Mouse (Mus musculus): ENCODE data around the gene Gpc5. TPM values are rescaled to one million over a fixed set of nuclear protein-coding genes. Genes with fewer than 3 reads are reported as not detected.

Gene Gpc5
- total and polyA plus RNA-seq, 3 experiments: 0.14 TPM; not detected in 2

DNA sequence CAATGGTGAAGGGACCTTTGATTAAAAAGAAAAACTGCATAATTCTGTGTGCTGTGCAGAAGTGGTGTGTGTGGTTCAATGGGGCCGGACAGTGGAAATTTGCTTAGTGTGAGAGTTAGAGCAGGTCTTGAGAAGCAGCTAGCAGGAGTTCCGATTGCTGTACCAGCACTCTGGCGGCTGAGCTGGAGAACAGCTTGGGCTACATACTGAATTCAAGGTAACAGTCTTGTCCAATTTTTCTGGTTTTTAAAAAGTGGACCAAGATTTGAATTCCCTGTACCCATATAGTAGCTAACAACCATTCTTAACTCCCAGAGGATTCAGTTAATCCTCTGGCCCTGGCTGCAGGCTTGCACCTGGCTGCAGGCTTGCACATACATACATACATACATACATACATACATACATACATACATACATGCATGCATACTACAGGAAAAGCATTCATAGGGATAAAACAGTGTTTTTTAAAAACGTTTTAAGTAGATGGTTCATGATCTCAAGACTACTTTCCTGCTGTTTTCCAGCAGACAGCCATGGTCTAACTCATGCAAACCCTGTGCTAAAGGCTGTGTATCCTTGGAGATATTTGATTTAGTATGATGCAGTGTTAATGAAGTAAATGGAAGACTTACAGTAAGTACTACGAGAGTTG is 40.8 kb upstream of the Gpc5 start:
- TF ChIP-seq CTCF (conservative IDR thresholded peaks at IDR 0.05 in 1 of 2, IDR thresholded peaks at IDR 0.05 in 1 of 2; ENCODE audit: low read depth in 2 of 2, low read length in 2 of 2): no peak
- TF ChIP-seq ZMIZ1 (IDR thresholded peaks at IDR 0.05; ENCODE audit: low read depth, low read length): no peak
- dilution Hi-C loops (cut with MboI; ENCODE audit: extremely low pct_ligation_motif_present, extremely low pct_unique_long_range_greater_than_20kb, low sequenced_read_pairs): no loop called here
- no peak for DNase-seq (ENCODE audit: extremely low read depth)
- no peaks in the 10 kb centered on the region for H3K9me3 ChIP-seq (replicated peaks; ENCODE audit: low read length)
- peaks cover 0 to 9% of the 10 kb centered on the region in 2 experiments; a peak in 2 of 4 replicates for H3K4me1 ChIP-seq (ENCODE audit: control insufficient read depth in 1 of 2, insufficient read depth in 2 of 2)
- no peak overlapping the region for H3K27ac ChIP-seq (ENCODE audit: insufficient read depth, low read depth)
- no peaks in the 10 kb centered on the region for H3K27me3 ChIP-seq (replicated peaks)
- H3K36me3 ChIP-seq (replicated peaks in 1 of 2; ENCODE audit: control insufficient read depth in 1 of 2, insufficient read depth in 1 of 2, low read length in 1 of 2): peaks cover 16 to 21% of the 10 kb centered on the region in 2 experiments
- H3K4me3 ChIP-seq (replicated peaks in 1 of 3; ENCODE audit: low read depth in 2 of 3, low read length in 2 of 3, poor library complexity in 1 of 3): no peak overlapping the region
- H3K79me2 ChIP-seq (replicated peaks; ENCODE audit: control insufficient read depth, extremely low read depth, insufficient read depth, poor library complexity, severe bottlenecking): peaks cover 10% of the 10 kb centered on the region
- no peak overlapping the region for H3K4me2 ChIP-seq (ENCODE audit: insufficient read depth, low read depth, poor library complexity, severe bottlenecking)
- in situ Hi-C loops (cut with MboI; ENCODE audit: low pct_ligation_motif_present, low pct_unique_long_range_greater_than_20kb, low sequenced_read_pairs): no loop called here
- H3K9ac ChIP-seq (ENCODE audit: insufficient read depth, low read depth): no peak overlapping the region

- in situ Hi-C loops (cut with MboI; ENCODE audit: low pct_ligation_motif_present, low pct_unique_long_range_greater_than_20kb, low sequenced_read_pairs) (no loop called here), dilution Hi-C loops (cut with MboI; ENCODE audit: extremely low pct_ligation_motif_present, extremely low pct_unique_long_range_greater_than_20kb, low sequenced_read_pairs) (no loop called here)
- no peak overlapping the region for H3K9ac ChIP-seq (ENCODE audit: insufficient read depth, low read depth)
- peaks cover 7 to 10% of the 10 kb centered on the region in 2 experiments for H3K36me3 ChIP-seq (replicated peaks in 1 of 2; ENCODE audit: control insufficient read depth in 1 of 2, insufficient read depth in 1 of 2, low read length in 1 of 2)
- H3K27ac ChIP-seq (ENCODE audit: insufficient read depth, low read depth): no peak overlapping the region
- no peak overlapping the region for H3K4me3 ChIP-seq (replicated peaks in 1 of 3; ENCODE audit: low read depth in 2 of 3, low read length in 2 of 3, poor library complexity in 1 of 3)
- DNase-seq (ENCODE audit: extremely low read depth): no peak
- no peak for TF ChIP-seq ZC3H11A (IDR thresholded peaks at IDR 0.05; ENCODE audit: low read depth, low read length)
- TF ChIP-seq MXI1 (IDR thresholded peaks at IDR 0.05; ENCODE audit: low read depth, low read length): no peak
- no peak for TF ChIP-seq SMC3 (IDR thresholded peaks at IDR 0.05; ENCODE audit: low read depth, low read length)
- no peak for TF ChIP-seq USF1 (IDR thresholded peaks at IDR 0.05; ENCODE audit: low read depth, low read length)
- TF ChIP-seq HCFC1 (IDR thresholded peaks at IDR 0.05; ENCODE audit: low read depth, low read length): no peak
- TF ChIP-seq ZNF384 (IDR thresholded peaks at IDR 0.05; ENCODE audit: low read depth, low read length): no peak
- TF ChIP-seq ELF1 (IDR thresholded peaks at IDR 0.05; ENCODE audit: low read depth, low read length): no peak
- TF ChIP-seq MAX (IDR thresholded peaks at IDR 0.05; ENCODE audit: low read length): no peak
- no peak for TF ChIP-seq TBP (conservative IDR thresholded peaks at IDR 0.05; ENCODE audit: low read depth, low read length)
- TF ChIP-seq CTCF (conservative IDR thresholded peaks at IDR 0.05 in 1 of 2, IDR thresholded peaks at IDR 0.05 in 1 of 2; ENCODE audit: low read depth in 2 of 2, low read length in 2 of 2): no peak
- no peak for TF ChIP-seq TCF12 (IDR thresholded peaks at IDR 0.05; ENCODE audit: low read depth, low read length)
- TF ChIP-seq MEF2A (IDR thresholded peaks at IDR 0.05; ENCODE audit: borderline replicate concordance, low read depth, low read length): no peak
- H3K4me2 ChIP-seq (ENCODE audit: insufficient read depth, low read depth, poor library complexity, severe bottlenecking): no peak overlapping the region
- peaks cover 0 to 2% of the 10 kb centered on the region in 2 experiments; a peak in 1 of 4 replicates for H3K4me1 ChIP-seq (ENCODE audit: control insufficient read depth in 1 of 2, insufficient read depth in 2 of 2)
- H3K9me3 ChIP-seq (replicated peaks; ENCODE audit: low read length): no peaks in the 10 kb centered on the region
- no peaks in the 10 kb centered on the region for H3K27me3 ChIP-seq (replicated peaks)
- peaks cover 2% of the 10 kb centered on the region for H3K79me2 ChIP-seq (replicated peaks; ENCODE audit: control insufficient read depth, extremely low read depth, insufficient read depth, poor library complexity, severe bottlenecking)
Observed at GRCm38 (mm10) chr14:115052371-115052770, 39.6 kb upstream of the Gpc5 start.

DNA sequence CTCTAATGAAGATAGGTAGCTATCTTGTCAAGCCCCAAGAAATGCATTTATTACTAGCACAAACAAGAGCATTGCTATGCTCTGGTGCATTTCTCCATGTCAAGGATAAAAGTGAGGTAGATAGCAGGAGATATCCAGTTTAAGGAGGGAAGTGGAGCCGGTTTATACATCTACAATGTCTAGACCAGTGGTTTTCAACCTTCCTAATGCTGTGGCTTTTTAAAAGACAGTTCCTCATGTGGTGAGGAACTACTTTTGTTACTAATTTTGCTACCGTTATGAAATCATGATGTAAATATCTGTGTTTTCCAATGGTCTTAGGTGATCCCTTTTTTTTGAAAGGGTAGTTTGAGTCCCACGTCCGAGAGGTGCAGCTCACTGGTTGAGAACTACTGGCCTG is 37.8 kb upstream of the Gpc5 start:
- Histone ChIP-seq H3K4me3 (replicated peaks in 1 of 3; ENCODE audit: low read depth in 2 of 3, low read length in 2 of 3, poor library complexity in 1 of 3) (no peak overlapping the region), H3K27ac (ENCODE audit: insufficient read depth, low read depth) (no peak overlapping the region), H3K9ac (ENCODE audit: insufficient read depth, low read depth) (no peak overlapping the region), H3K9me3 (replicated peaks; ENCODE audit: low read length) (no peaks in the 10 kb centered on the region), H3K4me2 (ENCODE audit: insufficient read depth, low read depth, poor library complexity, severe bottlenecking) (no peak overlapping the region), H3K79me2 (replicated peaks; ENCODE audit: control insufficient read depth, extremely low read depth, insufficient read depth, poor library complexity, severe bottlenecking) (no peaks in the 10 kb centered on the region), H3K36me3 (replicated peaks in 1 of 2; ENCODE audit: control insufficient read depth in 1 of 2, insufficient read depth in 1 of 2, low read length in 1 of 2) (peaks cover 0 to 1% of the 10 kb centered on the region in 2 experiments), H3K27me3 (replicated peaks) (no peaks in the 10 kb centered on the region), H3K4me1 (ENCODE audit: control insufficient read depth in 1 of 2, insufficient read depth in 2 of 2) (0 out of 4 replicates have a peak, but pooled peaks cover 0 to 5% of the 10 kb centered on the region in 2 experiments)
- TF ChIP-seq POLR2A (IDR thresholded peaks at IDR 0.05; ENCODE audit: low read depth, low read length) (no peak), KAT2A (IDR thresholded peaks at IDR 0.05; ENCODE audit: insufficient replicate concordance, low read length) (no peak), JUND (conservative IDR thresholded peaks at IDR 0.05; ENCODE audit: low read depth, low read length) (no peak), MYC (IDR thresholded peaks at IDR 0.05; ENCODE audit: low read depth, low read length) (no peak), USF2 (conservative IDR thresholded peaks at IDR 0.05; ENCODE audit: low read depth, low read length) (no peak), IRF4 (IDR thresholded peaks at IDR 0.05; ENCODE audit: low read depth, low read length) (no peak), CTCF (conservative IDR thresholded peaks at IDR 0.05 in 1 of 2, IDR thresholded peaks at IDR 0.05 in 1 of 2; ENCODE audit: low read depth in 2 of 2, low read length in 2 of 2) (no peak), RCOR1 (conservative IDR thresholded peaks at IDR 0.05; ENCODE audit: low read depth, low read length) (no peak), MAX (IDR thresholded peaks at IDR 0.05; ENCODE audit: low read length) (no peak), NELFE (IDR thresholded peaks at IDR 0.05; ENCODE audit: low read depth, low read length) (no peak), MAFK (IDR thresholded peaks at IDR 0.05; ENCODE audit: insufficient replicate concordance, low read length) (no peak), TBP (conservative IDR thresholded peaks at IDR 0.05; ENCODE audit: low read depth, low read length) (no peak), CHD2 (IDR thresholded peaks at IDR 0.05; ENCODE audit: low read length) (no peak), NRF1 (IDR thresholded peaks at IDR 0.05; ENCODE audit: low read depth, low read length) (no peak), RAD21 (IDR thresholded peaks at IDR 0.05; ENCODE audit: low read depth, low read length) (no peak)
- dilution Hi-C loops (cut with MboI; ENCODE audit: extremely low pct_ligation_motif_present, extremely low pct_unique_long_range_greater_than_20kb, low sequenced_read_pairs) (no loop called here), in situ Hi-C loops (cut with MboI; ENCODE audit: low pct_ligation_motif_present, low pct_unique_long_range_greater_than_20kb, low sequenced_read_pairs) (no loop called here)
- no peak for DNase-seq (ENCODE audit: extremely low read depth)

Data from CH12.LX (cell line).